Mouse (Mus musculus) heart, adult 2 months (tissue): ENCODE measurements around the gene D630039A03Rik.

ENCODE experiments used
- CTCF ChIP-seq: fragments of 200-600 bp; IDR thresholded peaks from 2 replicates; pipeline ENCODE4 v1.8.1; 2022; ENCODE audit warnings: antibody characterized with exemption, mild to moderate bottlenecking, moderate library complexity
- POLR2A ChIP-seq: fragments of 200-500 bp; IDR thresholded peaks from 2 replicates; pipeline ENCODE4 v1.6.1; 2011; ENCODE audit warnings: mild to moderate bottlenecking, low read depth, low read length, control low read depth; ENCODE audit not compliant: insufficient read depth

DNA sequence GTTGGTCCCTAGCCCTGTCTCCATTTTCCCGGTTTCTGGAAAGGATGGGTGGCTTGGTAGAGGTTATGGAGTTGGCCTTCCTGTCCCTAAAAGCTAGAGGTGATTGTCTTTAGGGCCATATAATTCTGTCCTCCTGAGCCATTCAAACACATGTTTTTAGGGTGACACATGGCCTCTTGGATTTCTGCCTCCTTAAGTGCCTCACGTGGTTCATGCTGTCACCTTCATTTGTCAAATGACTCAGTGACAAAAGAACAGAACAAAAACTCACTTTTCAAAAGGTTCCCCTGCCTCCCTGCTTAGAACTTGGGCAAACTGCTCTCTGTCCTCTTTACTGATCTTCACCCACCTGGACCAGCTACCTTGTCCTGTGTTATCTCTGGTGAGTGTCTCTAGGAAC lies 30.9 kb downstream of the D630039A03Rik start:
- TF ChIP-seq POLR2A: no peak
- no peak for TF ChIP-seq CTCF
